Mouse (Mus musculus) layer of hippocampus, adult 18-20 months (tissue): ENCODE data around the gene Sgca. TPM values are rescaled to one million over a fixed set of nuclear protein-coding genes. Genes with fewer than 3 reads are reported as not detected.

Source experiments
- DNase-seq, 2 experiments: peaks; one replicate each; pipeline ENCODE4 v3.0.0; 2022; ENCODE audit warnings: low spot score in 2 of 2
- total RNA-seq, 2 experiments: library from RNA; stranded (reverse); gene quantifications; 2 replicates each; pipeline ENCODE4 v1.2.3; 2021

Sgca gene
- total RNA-seq, 2 experiments from 2014 or later: 0.27 TPM; not detected in 1

GRCm38 (mm10) chr11:95002705-95003104 is 26.6 kb upstream of the Sgca start:
- DNase-seq: peak in 1 of 2 experiments; percentile 83

GRCm38 (mm10) chr11:95001584-95002347 is 25.6 kb upstream of the Sgca start:
- DNase-seq: no peak

- DNase-seq: peak in 1 of 2 experiments; percentile 87
These were observed 24.9 kb upstream of the Sgca start for GRCm38 (mm10) chr11:95001058-95001457.

- DNase-seq: no peak
These were observed 24.4 kb upstream of the Sgca start for GRCm38 (mm10) chr11:95000548-95000947.

- no peak for DNase-seq
These were observed 24.0 kb upstream of the Sgca start for GRCm38 (mm10) chr11:95000128-95000527.

- peak in 1 of 2 experiments; percentile 81 for DNase-seq
These were observed 22.0 kb upstream of the Sgca start for GRCm38 (mm10) chr11:94998041-94998531.

GRCm38 (mm10) chr11:94997596-94997995 is 21.5 kb upstream of the Sgca start:
- DNase-seq: no peak

- no peak for DNase-seq
These were observed 20.9 kb upstream of the Sgca start for GRCm38 (mm10) chr11:94996984-94997383.

GRCm38 (mm10) chr11:94996101-94996500 is 20.0 kb upstream of the Sgca start:
- no peak for DNase-seq

- no peak for DNase-seq
These were observed 19.0 kb upstream of the Sgca start for GRCm38 (mm10) chr11:94994947-94995772.

- DNase-seq: no peak
These were observed 18.2 kb upstream of the Sgca start for GRCm38 (mm10) chr11:94994208-94994814.

GRCm38 (mm10) chr11:94992754-94993606 is 16.9 kb upstream of the Sgca start:
- DNase-seq: no peak

- no peak for DNase-seq
These were observed 16.3 kb upstream of the Sgca start for GRCm38 (mm10) chr11:94992480-94992753.

GRCm38 (mm10) chr11:94991641-94992479 is 15.7 kb upstream of the Sgca start:
- DNase-seq: no peak

- peak; percentile 89 to 95 for DNase-seq
These were observed 14.8 kb upstream of the Sgca start, which contains the start of gene Ppp1r9b for GRCm38 (mm10) chr11:94990749-94991577. Gene Ppp1r9b, plus strand, starts transcription at chr11:94991035.

- DNase-seq: no peak
These were observed 14.1 kb upstream of the Sgca start for GRCm38 (mm10) chr11:94990102-94990748.

- DNase-seq: peak; percentile 77 to 94
These were observed 13.5 kb upstream of the Sgca start for GRCm38 (mm10) chr11:94989562-94990017.

GRCm38 (mm10) chr11:94988780-94989561 is 12.8 kb upstream of the Sgca start:
- no peak for DNase-seq
